Mouse (Mus musculus) ES-E14 (cell line): ENCODE data around the gene Cnst. TPM values are rescaled to one million over a fixed set of nuclear protein-coding genes. Genes with fewer than 3 reads are reported as not detected.

Experiments used
- DNase-seq: peaks from one replicate; pipeline ENCODE4 v3.0.0-alpha.2; 2013; ENCODE audit warnings: low read depth, low spot score
- H3K27ac ChIP-seq: 2 replicates; pipeline ENCODE4 v1.5.1; 2012; ENCODE audit warnings: low read depth, mild to moderate bottlenecking, low read length, moderate library complexity, mixed read lengths; ENCODE audit not compliant: poor library complexity, insufficient read depth, severe bottlenecking
- H3K36me3 ChIP-seq: 2 replicates; pipeline ENCODE4 v1.6.1; 2012; ENCODE audit warnings: mild to moderate bottlenecking, low read length, moderate library complexity, mixed read lengths; ENCODE audit not compliant: control insufficient read depth, poor library complexity, insufficient read depth, severe bottlenecking
- H3K4me1 ChIP-seq, 2 experiments: fragments of 150-350 bp in 1 of 2; sonication (generic) in 1 of 2; 2 replicates each; pipeline ENCODE4 v1.6.1; 2012; ENCODE audit warnings: low read length in 2 of 2, mild to moderate bottlenecking in 1 of 2, mixed read lengths in 1 of 2; ENCODE audit not compliant: control insufficient read depth in 2 of 2, insufficient read depth in 2 of 2, poor library complexity in 1 of 2
- H3K4me3 ChIP-seq, 2 experiments: fragments of 150-350 bp in 1 of 2; sonication (generic) in 1 of 2; 2 replicates each; pipeline ENCODE4 v1.5.1; 2012; ENCODE audit warnings: low read length in 2 of 2, low read depth in 1 of 2, mild to moderate bottlenecking in 1 of 2, mixed read lengths in 1 of 2; ENCODE audit not compliant: insufficient read depth in 1 of 2, poor library complexity in 1 of 2, severe bottlenecking in 1 of 2
- H3K9ac ChIP-seq: 2 replicates; pipeline ENCODE4 v1.6.1; 2012; ENCODE audit warnings: low read depth, mild to moderate bottlenecking, low read length, mixed read lengths; ENCODE audit not compliant: poor library complexity, insufficient read depth, severe bottlenecking
- H3K9me3 ChIP-seq: fragments of 150-350 bp; sonication (generic); 2 replicates; pipeline ENCODE4 v1.6.1; 2012; ENCODE audit warnings: low read depth, mild to moderate bottlenecking, low read length; ENCODE audit not compliant: control insufficient read depth, insufficient read depth
- CHD2 ChIP-seq: IDR thresholded peaks from 2 replicates; pipeline ENCODE4 v1.6.1; 2014; ENCODE audit warnings: mild to moderate bottlenecking, low read depth, low read length, inconsistent platforms
- HCFC1 ChIP-seq: IDR thresholded peaks from 2 replicates; pipeline ENCODE4 v1.6.1; 2012; ENCODE audit warnings: low read length, inconsistent platforms, borderline replicate concordance; ENCODE audit not compliant: insufficient read depth
- MAFK ChIP-seq: IDR thresholded peaks from 2 replicates; pipeline ENCODE4 v1.6.1; 2014; ENCODE audit warnings: mild to moderate bottlenecking, low read depth, low read length, inconsistent platforms; ENCODE audit not compliant: insufficient read depth
- ZC3H11A ChIP-seq: IDR thresholded peaks from 2 replicates; pipeline ENCODE4 v1.6.1; 2012; ENCODE audit warnings: low read depth, mild to moderate bottlenecking, inconsistent platforms, low read length, borderline replicate concordance
- ZNF384 ChIP-seq: IDR thresholded peaks from 2 replicates; pipeline ENCODE4 v1.6.1; 2012; ENCODE audit warnings: low read depth, low read length, inconsistent platforms
- in situ Hi-C, 2 experiments: fragments of 600-800 bp; cut with MboI; formaldehyde crosslinking; loops; one replicate each; pipeline ENCODE4 v1.15.1; 2025; ENCODE audit warnings: low sequenced_read_pairs in 2 of 2, inconsistent platforms in 1 of 2; ENCODE audit not compliant: unreplicated experiment in 2 of 2
- total RNA-seq: library from RNA; depleted of rRNA; stranded (reverse); fragments of 300-350 nt; gene quantifications from 2 replicates; pipeline ENCODE4 v1.2.3, GENCODE M21; 2012

Gene Cnst
- total RNA-seq, 1 experiment: 12.8 TPM

DNA sequence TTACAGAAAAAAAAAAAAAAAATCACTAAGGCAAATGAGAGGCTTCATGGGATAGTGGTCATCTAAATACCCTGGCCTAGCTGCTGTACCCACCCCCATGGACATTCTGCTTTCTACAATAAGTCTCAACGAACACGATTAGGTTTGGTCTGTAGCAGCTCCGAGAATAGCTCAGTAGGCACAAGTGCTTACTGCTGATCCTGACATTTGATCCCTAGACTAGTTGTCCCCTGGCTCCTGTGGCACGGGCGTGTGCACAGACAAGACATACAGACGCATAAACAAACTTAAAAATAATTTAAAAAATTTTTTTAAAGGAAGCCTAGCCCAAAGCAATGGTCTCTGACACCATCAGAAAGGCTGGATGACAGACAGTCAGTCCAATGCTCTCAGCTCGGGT, 121.3 kb downstream of the Cnst start:
- peak overlapping the region; percentile 80; the same call in 1 of the 2 replicates for H3K9ac ChIP-seq
- in situ Hi-C loops: no loop called here

DNA sequence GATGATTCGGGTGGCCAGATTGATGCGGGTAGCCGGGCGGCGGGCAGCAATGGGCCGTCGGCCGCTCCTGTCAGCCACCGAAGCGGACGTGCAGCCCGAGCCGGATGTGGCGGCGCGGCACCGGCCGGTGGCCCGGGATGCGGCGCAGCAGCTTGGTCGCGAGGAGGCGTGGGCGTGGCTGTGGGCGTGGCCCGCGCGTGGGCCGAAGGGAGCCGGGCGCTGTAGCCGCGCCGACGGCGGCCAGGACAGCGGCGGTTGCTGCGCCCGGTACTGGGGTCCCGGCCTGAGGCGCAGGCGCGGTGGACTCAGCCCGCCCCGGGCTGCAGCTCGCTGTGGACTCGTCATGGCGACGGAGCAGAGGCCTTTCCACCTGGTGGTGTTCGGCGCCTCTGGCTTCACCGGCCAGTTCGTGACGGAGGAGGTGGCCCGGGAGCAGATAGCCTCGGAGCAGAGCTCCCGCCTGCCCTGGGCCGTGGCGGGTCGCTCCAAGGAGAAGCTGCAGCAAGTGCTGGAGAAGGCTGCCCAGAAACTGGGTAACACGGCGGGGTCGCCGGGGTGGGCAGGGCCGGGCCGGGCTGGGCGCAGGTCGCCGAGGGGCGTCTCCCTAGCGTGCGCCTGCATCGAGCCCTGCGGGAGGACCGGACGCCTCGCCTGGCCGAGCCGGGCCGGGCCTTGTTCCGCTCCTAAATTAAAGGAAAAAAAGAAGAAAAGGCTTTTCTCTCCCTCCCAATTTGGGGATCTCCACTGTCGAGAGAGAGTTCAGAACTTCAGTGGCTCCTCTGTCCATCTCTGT, 122.0 kb downstream of the Cnst start, which contains the start of gene Sccpdh:
TSS of gene Sccpdh (plus strand) at position 198 of the 793 bp plus-strand sequence.
- Histone ChIP-seq H3K4me1 (no peaks in the 10 kb centered on the region), H3K9ac (peak within 1 kb of the TSS; percentile 80), H3K36me3 (no peaks in the 10 kb centered on the region), H3K4me3 (peak within 1 kb of the TSS; percentile 90 to 93), H3K27ac (no peak within 1 kb of the TSS), H3K9me3 (no peaks in the 10 kb centered on the region)
- DNase-seq: no peak
- in situ Hi-C loops: no loop called here
- TF ChIP-seq ZC3H11A (no peak), MAFK (no peak), HCFC1 (no peak; the same call in 1 of the 2 replicates)

More for the DNA sequence above, 121.3 kb downstream of the Cnst start:
- TF ChIP-seq ZC3H11A: no peak
- no peak for TF ChIP-seq CHD2
- no peak for TF ChIP-seq MAFK
- no peak for TF ChIP-seq HCFC1
- no peak for TF ChIP-seq ZNF384
- H3K9me3 ChIP-seq: no peaks in the 10 kb centered on the region
- no peaks in the 10 kb centered on the region for H3K36me3 ChIP-seq
- no peak for DNase-seq
- no peaks in the 10 kb centered on the region for H3K4me1 ChIP-seq
- H3K27ac ChIP-seq: no peak overlapping the region
- peak overlapping the region; percentile 90 to 93 for H3K4me3 ChIP-seq

DNA sequence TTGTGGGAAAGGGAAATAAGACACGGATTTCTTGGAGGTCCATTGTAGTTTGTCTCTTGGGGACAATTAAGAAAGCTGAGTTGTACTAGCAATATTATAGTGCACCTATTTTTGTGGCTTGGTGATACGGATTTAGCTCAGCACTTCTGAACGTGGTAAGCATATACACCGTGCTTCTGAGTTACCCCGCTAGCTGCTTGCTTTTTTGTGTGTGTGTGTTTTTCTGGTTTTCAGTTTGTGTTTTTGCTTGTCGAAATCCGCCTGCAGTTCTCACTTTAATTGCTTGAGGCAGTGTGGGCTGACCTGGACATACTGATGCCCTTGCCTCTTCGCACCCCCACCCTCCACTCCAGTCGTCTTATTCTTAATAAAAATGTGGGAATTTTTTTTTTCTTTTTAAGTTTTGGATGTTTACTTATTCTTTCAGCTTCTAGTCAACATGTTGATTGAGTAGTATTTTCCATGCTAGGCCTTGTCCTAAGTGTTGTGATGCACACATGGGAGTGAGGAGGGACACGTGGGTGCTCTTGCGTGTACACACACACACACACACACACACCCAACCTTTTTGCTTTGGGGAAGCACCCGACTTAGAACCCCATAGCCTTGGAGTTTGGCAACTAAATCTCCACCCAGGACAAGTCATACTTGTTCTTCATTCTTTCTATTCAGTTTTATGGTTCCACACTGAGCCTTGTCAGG, 122.8 kb downstream of the Cnst start:
- Histone ChIP-seq H3K4me1 (no peaks in the 10 kb centered on the region), H3K9ac (peak overlapping the region; percentile 80; the same call in 1 of the 2 replicates), H3K4me3 (peak overlapping the region; percentile 90 to 93), H3K9me3 (no peaks in the 10 kb centered on the region), H3K27ac (no peak overlapping the region), H3K36me3 (0 out of 2 replicates have a peak, but pooled peaks cover 2% of the 10 kb centered on the region)
- DNase-seq: no peak
- TF ChIP-seq CHD2 (no peak), ZC3H11A (no peak), HCFC1 (no peak), ZNF384 (no peak), MAFK (no peak)
- in situ Hi-C loops: no loop called here

DNA sequence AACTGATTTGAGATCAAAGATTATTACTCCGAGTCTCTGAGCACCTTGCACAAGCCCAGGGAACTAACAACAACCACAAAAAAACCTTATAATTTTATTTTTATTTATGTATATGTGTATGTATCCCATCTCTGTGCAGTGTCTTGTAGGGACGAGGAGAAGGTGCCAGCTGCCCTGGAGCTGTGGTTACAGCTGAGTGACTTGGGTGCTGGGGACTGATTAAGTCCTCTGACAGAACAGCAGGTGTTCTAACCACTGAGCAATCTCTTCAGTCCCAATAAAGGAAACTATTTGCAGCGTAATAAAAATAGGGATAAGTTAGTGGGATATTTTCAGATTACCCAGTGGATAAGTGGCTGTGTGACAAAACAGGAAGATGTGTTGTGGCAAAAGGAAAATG, 128.2 kb downstream of the Cnst start:
- Histone ChIP-seq H3K9ac (no peak overlapping the region), H3K9me3 (no peaks in the 10 kb centered on the region), H3K4me1 (peaks cover 0 to 2% of the 10 kb centered on the region in 2 experiments; a peak in 1 of 4 replicates), H3K4me3 (no peak overlapping the region), H3K36me3 (0 out of 2 replicates have a peak, but pooled peaks cover 2% of the 10 kb centered on the region), H3K27ac (no peak overlapping the region)
- TF ChIP-seq HCFC1 (no peak), CHD2 (no peak), ZC3H11A (no peak), MAFK (no peak), ZNF384 (no peak)
- in situ Hi-C loops: no loop called here
- no peak for DNase-seq
